Mouse (Mus musculus) midbrain, embryonic 15.5 days (tissue): ENCODE data around the gene Fgfr4. TPM values are rescaled to one million over a fixed set of nuclear protein-coding genes. Genes with fewer than 3 reads are reported as not detected.

Experiments
- ATAC-seq: fragments of 200-750 bp; cut with Nextera tagmentation; replicated peaks from 2 replicates; pipeline ENCODE4 v1.8.0; 2017; ENCODE audit warnings: moderate TSS enrichment
- H3K27ac ChIP-seq: fragments of 300-500 bp; sonication (generic); 2 replicates; pipeline ENCODE4 v1.5.1; 2015; ENCODE audit warnings: mild to moderate bottlenecking, inconsistent platforms
- H3K27me3 ChIP-seq: fragments of 300-500 bp; sonication (generic); replicated peaks from 2 replicates; pipeline ENCODE4 v1.6.1; 2015; ENCODE audit warnings: inconsistent platforms
- H3K36me3 ChIP-seq: fragments of 300-500 bp; sonication (generic); replicated peaks from 2 replicates; pipeline ENCODE4 v1.6.1; 2015; ENCODE audit warnings: inconsistent platforms
- H3K4me1 ChIP-seq: fragments of 300-500 bp; sonication (generic); 2 replicates; pipeline ENCODE4 v1.6.1; 2015; ENCODE audit warnings: inconsistent platforms
- H3K4me2 ChIP-seq: fragments of 300-500 bp; sonication (generic); 2 replicates; pipeline ENCODE4 v1.6.1; 2015; ENCODE audit warnings: inconsistent platforms, mild to moderate bottlenecking, moderate library complexity
- H3K4me3 ChIP-seq: fragments of 300-500 bp; sonication (generic); 2 replicates; pipeline ENCODE4 v1.5.1; 2015; ENCODE audit warnings: mild to moderate bottlenecking, inconsistent platforms
- H3K9ac ChIP-seq: fragments of 300-500 bp; sonication (generic); 2 replicates; pipeline ENCODE4 v1.6.1; 2015; ENCODE audit warnings: mild to moderate bottlenecking, inconsistent platforms
- H3K9me3 ChIP-seq: fragments of 300-500 bp; sonication (generic); 2 replicates; pipeline ENCODE4 v1.6.1; 2016; ENCODE audit warnings: inconsistent platforms
- WGBS: fragments of 180-500 bp; shearing (Covaris S2); methylation state at CpG from one replicate; pipeline ENCODE4 v1.1.7; 2015; ENCODE audit warnings: mixed read lengths; 5-methylcytosine and 5-hydroxymethylcytosine counted together
- polyA plus RNA-seq: library from polyadenylated mRNA; unstranded; fragments of >200 nt; fragmentation: Nextera tagmentation; extraction: Ambion mirVana; gene quantifications from 2 replicates; pipeline ENCODE4 v1.2.1, GENCODE M21; 2015

The Fgfr4 gene
- polyA plus RNA-seq, 1 experiment from 2014 or later, result 0.37 TPM

DNA sequence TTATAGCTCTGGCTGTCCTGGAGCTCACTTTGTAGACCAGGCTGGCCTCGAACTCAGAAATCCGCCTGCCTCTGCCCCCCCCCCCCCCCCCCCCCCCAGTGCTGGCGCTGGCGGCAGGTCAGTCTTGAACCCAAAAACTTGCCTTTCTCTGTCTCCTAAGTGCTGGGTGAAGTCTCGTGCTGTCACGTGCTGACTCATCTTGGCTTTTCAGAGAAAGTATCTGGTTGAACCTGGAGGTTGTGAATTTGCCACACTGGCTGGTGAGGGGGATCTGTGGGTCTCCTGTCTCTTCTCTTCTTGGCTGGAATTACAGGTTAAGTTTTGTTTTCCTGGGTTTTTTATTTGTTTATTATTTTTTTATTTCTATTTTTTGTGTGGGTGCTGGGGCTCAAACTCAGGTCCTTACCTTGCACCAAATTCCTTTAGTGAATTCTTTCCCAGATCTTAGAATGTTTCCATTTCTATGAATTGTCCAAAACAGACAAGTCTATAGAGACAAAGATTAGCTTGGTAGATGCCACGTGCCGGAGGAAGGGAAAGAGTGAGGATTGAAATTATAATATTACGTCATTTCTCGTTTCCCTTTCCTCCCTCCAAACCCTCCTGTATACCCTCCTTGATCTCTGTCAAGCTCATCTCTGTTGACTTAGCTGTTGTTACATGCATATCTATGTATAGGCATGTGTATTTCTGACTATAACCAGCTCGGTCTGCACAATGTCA, 52.4 kb downstream of the Fgfr4 start:
- peaks cover 3% of the 10 kb centered on the region for H3K4me1 ChIP-seq
- H3K27me3 ChIP-seq, result no peaks in the 10 kb centered on the region
- no peak for ATAC-seq
- 84% methylated on average over 7 of the region's 11 CpGs for WGBS
- H3K4me2 ChIP-seq, result no peak overlapping the region
- no peak overlapping the region for H3K4me3 ChIP-seq
- H3K27ac ChIP-seq, result no peak overlapping the region
- no peak overlapping the region for H3K9ac ChIP-seq
- no peaks in the 10 kb centered on the region for H3K9me3 ChIP-seq
- H3K36me3 ChIP-seq, result no peaks in the 10 kb centered on the region

GRCm38 (mm10) chr13:55205448-55206205, 53.2 kb downstream of the Fgfr4 start:
- H3K9ac ChIP-seq, result no peak overlapping the region
- no peak overlapping the region for H3K4me3 ChIP-seq
- H3K27ac ChIP-seq, result no peak overlapping the region
- H3K36me3 ChIP-seq, result no peaks in the 10 kb centered on the region
- peaks cover 11% of the 10 kb centered on the region for H3K4me1 ChIP-seq
- 95% methylated on average over 6 of the region's 6 CpGs for WGBS
- no peak overlapping the region for H3K4me2 ChIP-seq
- H3K27me3 ChIP-seq, result no peaks in the 10 kb centered on the region
- no peak for ATAC-seq
- no peaks in the 10 kb centered on the region for H3K9me3 ChIP-seq

DNA sequence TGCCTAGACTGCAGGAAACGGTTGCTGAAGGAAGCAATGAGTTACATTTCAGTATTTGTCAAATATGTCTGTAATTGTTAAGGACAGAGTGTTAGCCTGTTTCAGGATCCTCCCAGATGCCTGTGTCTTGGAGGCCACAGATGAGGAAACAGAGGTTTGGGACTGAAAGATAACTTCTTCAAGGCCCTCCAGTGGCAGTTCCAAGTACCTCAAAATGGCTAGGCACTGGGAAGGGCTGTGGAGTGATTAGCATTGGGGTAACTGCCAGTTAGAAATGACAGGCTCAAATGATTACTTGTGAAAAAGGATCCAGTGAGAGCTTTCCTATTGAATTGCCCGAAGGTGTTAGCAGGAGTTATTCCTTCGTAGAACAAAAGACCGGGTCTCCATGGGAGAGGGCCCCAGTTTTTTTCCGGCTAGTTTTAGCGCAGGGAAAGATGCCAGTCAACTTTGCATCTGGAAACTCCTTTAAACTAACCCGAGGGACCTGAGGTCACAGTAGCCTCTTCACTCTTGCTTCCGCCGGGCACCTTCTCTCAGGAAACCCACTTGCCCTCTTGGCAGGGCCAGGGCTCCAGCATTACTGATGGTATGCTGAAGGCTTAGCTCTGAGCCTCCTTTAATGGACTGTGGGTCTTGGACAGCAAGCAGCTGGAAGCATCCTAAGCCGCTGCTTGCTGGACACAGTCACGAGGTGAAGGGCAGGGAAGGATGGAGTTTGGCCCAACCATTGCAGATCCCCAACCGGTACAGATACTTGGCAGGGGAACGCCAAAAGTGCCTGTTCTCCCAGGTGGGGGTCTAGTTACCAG, 56.6 kb downstream of the Fgfr4 start:
- Histone ChIP-seq H3K4me2 (no peak overlapping the region), H3K9me3 (no peaks in the 10 kb centered on the region), H3K27ac (0 out of 2 replicates have a peak overlapping the region, but pooled peaks have one; percentile 2), H3K9ac (no peak overlapping the region), H3K4me3 (no peak overlapping the region), H3K4me1 (peaks cover 30% of the 10 kb centered on the region), H3K27me3 (no peaks in the 10 kb centered on the region), H3K36me3 (no peaks in the 10 kb centered on the region)
- ATAC-seq, result no peak
- 61% methylated on average over 13 of the region's 13 CpGs for WGBS

- Histone ChIP-seq H3K9me3 (no peaks in the 10 kb centered on the region), H3K4me1 (peaks cover 36% of the 10 kb centered on the region), H3K36me3 (no peaks in the 10 kb centered on the region), H3K4me2 (peak within 1 kb of the TSS; percentile 84), H3K4me3 (peak within 1 kb of the TSS; percentile 69), H3K27ac (peak within 1 kb of the TSS; percentile 93), H3K9ac (peak within 1 kb of the TSS; percentile 46), H3K27me3 (no peaks in the 10 kb centered on the region)
- no peak for ATAC-seq
- 18% methylated on average over 31 of the region's 31 CpGs for WGBS
These were observed 57.3 kb downstream of the Fgfr4 start, which contains the start of gene Nsd1 for GRCm38 (mm10) chr13:55209649-55210192. Gene Nsd1, plus strand, starts transcription at chr13:55209782.

- Histone ChIP-seq H3K27me3 (no peaks in the 10 kb centered on the region), H3K9ac (peak overlapping the region; percentile 46), H3K9me3 (no peaks in the 10 kb centered on the region), H3K36me3 (no peaks in the 10 kb centered on the region), H3K4me1 (peaks cover 41% of the 10 kb centered on the region), H3K4me3 (peak overlapping the region; percentile 69), H3K27ac (peak overlapping the region; percentile 93), H3K4me2 (peak overlapping the region; percentile 84)
- peak; percentile 65 for ATAC-seq
- WGBS, result under 1% methylated on average over 66 of the region's 77 CpGs
These were observed 57.9 kb downstream of the Fgfr4 start for GRCm38 (mm10) chr13:55210193-55210970.

DNA sequence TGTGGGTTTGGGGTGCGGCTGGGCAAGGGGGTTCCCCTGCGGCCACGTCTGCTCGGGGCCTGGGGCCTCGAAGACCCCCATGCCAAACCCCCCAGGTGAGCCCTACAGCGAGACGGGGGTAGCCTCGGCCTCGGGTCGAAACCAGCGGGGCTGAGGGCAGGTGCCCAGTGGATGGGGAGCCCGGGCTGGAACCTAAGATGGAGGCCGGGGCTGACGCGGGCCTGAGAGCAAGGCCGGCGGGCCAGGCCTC, 58.5 kb downstream of the Fgfr4 start:
- H3K36me3 ChIP-seq, result no peaks in the 10 kb centered on the region
- no peaks in the 10 kb centered on the region for H3K9me3 ChIP-seq
- WGBS, result 1% methylated on average over 17 of the region's 17 CpGs
- H3K4me1 ChIP-seq, result peaks cover 46% of the 10 kb centered on the region
- peak overlapping the region; percentile 46 for H3K9ac ChIP-seq
- peak overlapping the region; percentile 69 for H3K4me3 ChIP-seq
- peak; percentile 69 for ATAC-seq
- no peaks in the 10 kb centered on the region for H3K27me3 ChIP-seq
- peak overlapping the region; percentile 84 for H3K4me2 ChIP-seq
- H3K27ac ChIP-seq, result peak overlapping the region; percentile 93

GRCm38 (mm10) chr13:55211221-55212010, 59.0 kb downstream of the Fgfr4 start:
- 1% methylated on average over 58 of the region's 93 CpGs for WGBS
- Histone ChIP-seq H3K4me2 (peak overlapping the region; percentile 84), H3K27me3 (no peaks in the 10 kb centered on the region), H3K4me3 (peak overlapping the region; percentile 69), H3K36me3 (0 out of 2 replicates have a peak, but pooled peaks cover 2% of the 10 kb centered on the region), H3K9ac (peak overlapping the region; percentile 87), H3K9me3 (no peaks in the 10 kb centered on the region), H3K27ac (peak overlapping the region; percentile 93), H3K4me1 (peaks cover 51% of the 10 kb centered on the region)
- peak; percentile 77 for ATAC-seq

GRCm38 (mm10) chr13:55212011-55212360, 59.5 kb downstream of the Fgfr4 start:
- WGBS, result 0% methylated on average over 12 of the region's 32 CpGs
- Histone ChIP-seq H3K4me1 (peaks cover 56% of the 10 kb centered on the region), H3K27me3 (no peaks in the 10 kb centered on the region), H3K27ac (peak overlapping the region; percentile 93), H3K4me2 (peak overlapping the region; percentile 84), H3K4me3 (peak overlapping the region; percentile 69), H3K9me3 (no peaks in the 10 kb centered on the region), H3K9ac (peak overlapping the region; percentile 87), H3K36me3 (0 out of 2 replicates have a peak, but pooled peaks cover 3% of the 10 kb centered on the region)
- peak; percentile 73 for ATAC-seq

DNA sequence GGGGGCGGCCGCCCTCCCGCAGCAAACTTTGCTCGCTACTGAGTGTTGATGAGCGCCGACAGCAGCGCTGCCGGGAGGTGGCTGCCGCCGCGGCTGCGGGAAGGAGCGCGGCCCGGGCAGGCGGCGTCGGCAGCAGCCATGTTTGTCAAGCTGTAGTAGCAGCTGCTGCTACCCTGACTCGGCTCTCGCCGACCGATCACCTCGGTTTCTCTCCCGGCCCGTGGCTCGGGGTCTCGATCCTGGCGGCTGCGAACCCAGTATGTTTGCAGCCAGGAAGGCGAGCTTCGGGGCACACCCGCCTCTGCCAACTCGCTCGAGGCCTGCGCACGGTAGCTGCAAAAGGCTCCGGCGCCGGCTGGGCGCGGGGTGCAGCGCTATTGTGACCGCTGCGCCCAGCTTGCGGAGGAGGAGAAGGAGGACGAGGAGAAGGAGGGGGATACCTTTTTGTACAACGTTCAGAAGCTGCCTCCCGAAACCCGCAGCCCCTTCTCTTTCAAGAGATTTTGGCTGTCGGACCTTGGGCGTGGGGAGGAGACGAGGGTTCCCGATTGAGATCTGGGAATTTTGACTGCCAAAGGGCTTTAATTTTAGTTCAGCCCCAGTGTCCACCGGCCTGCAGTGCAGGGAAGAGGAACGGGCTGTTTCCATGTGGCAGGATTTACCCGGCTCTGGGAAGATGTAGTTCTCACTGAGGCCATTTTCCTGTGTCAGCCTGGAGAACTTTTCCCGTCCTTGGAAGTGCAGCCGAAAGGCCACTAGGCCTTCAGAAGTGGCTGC, 60.1 kb downstream of the Fgfr4 start:
- Histone ChIP-seq H3K4me1 (peaks cover 61% of the 10 kb centered on the region), H3K4me2 (peak overlapping the region; percentile 84), H3K4me3 (peak overlapping the region; percentile 69), H3K27ac (peak overlapping the region; percentile 93), H3K9ac (peak overlapping the region; percentile 87), H3K36me3 (peaks cover 3% of the 10 kb centered on the region; the same call in 1 of the 2 replicates), H3K9me3 (no peaks in the 10 kb centered on the region), H3K27me3 (no peaks in the 10 kb centered on the region)
- no peak for ATAC-seq
- under 1% methylated on average over 57 of the region's 58 CpGs for WGBS

DNA sequence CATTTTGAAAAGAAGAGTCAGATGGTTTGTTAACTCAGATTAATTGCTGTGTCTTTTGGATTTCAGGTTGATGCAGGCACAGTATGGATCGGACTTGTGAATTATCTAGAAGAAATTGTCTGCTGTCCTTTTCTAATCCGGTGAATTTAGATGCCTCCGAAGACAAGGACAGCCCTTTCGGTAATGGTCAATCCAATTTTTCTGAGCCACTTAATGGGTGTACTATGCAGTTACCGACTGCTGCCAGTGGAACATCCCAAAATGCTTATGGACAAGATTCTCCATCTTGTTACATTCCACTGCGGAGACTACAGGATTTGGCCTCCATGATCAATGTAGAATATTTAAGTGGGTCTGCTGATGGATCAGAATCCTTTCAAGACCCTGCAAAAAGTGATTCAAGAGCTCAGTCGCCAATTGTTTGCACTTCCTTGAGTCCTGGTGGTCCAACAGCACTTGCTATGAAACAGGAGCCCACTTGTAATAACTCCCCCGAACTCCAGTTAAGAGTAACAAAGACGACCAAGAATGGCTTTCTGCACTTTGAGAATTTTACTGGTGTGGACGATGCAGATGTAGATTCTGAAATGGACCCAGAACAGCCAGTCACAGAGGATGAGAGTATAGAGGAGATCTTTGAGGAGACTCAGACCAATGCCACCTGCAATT, 60.8 kb downstream of the Fgfr4 start:
- peak overlapping the region; percentile 87 for H3K9ac ChIP-seq
- peak overlapping the region; percentile 69 for H3K4me3 ChIP-seq
- peak overlapping the region; percentile 84 for H3K4me2 ChIP-seq
- ATAC-seq, result no peak
- peak overlapping the region; percentile 93 for H3K27ac ChIP-seq
- peaks cover 68% of the 10 kb centered on the region for H3K4me1 ChIP-seq
- H3K27me3 ChIP-seq, result no peaks in the 10 kb centered on the region
- no peaks in the 10 kb centered on the region for H3K9me3 ChIP-seq
- WGBS, result 54% methylated on average over 10 of the region's 10 CpGs
- H3K36me3 ChIP-seq, result peaks cover 3% of the 10 kb centered on the region; the same call in 1 of the 2 replicates
